Mouse (Mus musculus) layer of hippocampus, adult 11-12 months (tissue): Measurements from ENCODE around the gene Hirip3.

ENCODE experiments used
- DNase-seq: peaks from one replicate; pipeline ENCODE4 v3.0.0; 2022; ENCODE audit warnings: low spot score

Hirip3 gene

DNA sequence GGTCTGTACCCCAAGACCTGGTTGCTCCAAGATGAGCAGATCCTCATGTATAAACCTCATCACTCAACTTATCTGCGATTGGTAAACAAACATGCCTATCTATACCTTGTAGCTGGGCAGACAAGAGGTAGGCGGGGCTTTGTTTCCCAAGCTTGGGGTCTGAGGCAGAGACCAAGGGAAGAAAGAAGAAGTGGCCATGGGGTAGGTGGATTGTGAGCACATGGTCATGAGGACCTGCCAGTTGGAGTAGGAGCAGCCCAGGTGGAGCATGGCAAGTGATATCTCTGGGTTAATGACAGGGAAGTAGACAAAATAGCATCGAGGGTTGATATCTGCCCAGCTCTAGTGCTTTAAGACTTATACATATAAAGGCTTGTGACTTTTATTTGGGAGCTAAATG, 53.1 kb downstream of the Hirip3 start:
- no peak for DNase-seq
